Mouse (Mus musculus): Measurements from ENCODE around the gene Rabl6.

Gene Rabl6

DNA sequence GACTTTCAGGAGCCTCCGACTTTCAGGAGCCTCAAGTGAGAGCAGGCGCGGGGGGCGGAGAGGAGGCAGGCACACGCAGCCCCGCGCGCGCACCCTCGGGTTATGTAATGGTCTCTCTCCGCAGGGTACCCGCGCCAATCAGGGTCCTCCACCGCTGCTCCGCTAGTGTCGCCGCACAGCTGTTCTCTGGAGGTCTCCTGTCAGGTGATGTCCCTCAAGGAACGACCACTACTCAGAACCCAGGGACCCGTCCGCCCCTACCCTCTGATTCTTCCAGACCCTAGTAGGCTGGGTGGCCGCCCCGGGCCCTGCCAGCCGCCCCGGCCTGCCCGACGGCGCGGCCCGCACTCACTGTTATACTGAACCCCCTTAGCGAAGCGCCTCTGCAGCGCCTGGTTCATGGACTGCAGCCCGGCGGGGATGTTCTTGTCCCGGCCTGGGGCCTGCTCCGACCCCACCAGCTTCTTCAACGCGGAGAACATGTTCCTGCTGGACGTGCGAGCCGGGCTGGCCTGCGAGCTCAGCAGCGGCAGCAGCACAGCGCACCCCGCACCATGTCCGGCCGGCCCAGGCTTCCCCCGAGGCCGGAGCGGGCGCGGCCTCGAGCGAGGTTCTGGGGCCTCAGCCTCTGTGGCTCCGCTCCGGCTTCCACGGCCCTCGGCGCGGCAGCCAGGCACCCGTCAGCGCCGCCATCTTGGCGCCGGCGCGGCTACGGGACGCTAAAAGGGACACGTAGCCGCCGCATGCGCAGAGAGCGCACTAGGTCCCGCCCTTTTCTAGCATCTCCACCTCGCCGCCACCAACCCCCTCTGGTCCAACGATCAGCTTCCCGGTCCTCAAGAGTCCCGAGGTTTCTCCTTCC, at the start of gene Rabl6:
Gene Rabl6, minus strand, starts transcription at position 761 of the 862 bp plus-strand sequence.
- DNase-seq = peak; percentile 93

DNA sequence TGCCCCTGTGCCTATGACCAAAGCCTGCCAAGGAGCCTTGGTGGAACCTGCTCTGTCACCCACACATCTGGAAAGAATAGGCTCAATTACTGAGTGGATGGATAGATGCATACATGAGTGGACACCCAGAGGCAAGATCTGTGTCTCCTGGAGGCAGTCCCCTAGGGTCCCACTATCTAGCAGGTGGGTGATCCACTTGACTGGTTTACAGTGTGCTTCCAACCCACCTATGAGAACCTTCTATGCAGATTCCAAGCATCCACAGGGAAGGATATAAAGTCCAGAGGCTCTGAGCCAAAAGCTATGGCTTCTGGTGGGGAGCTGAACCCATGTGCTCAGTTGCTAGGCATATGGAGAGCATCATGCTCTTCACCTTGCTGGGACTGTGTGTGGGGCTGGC, 49.3 kb upstream of the Rabl6 start, which contains the start of gene Lcn5:
Gene Lcn5, plus strand, starts transcription at position 301 of the 400 bp plus-strand sequence.
- DNase-seq = no peak

DNA sequence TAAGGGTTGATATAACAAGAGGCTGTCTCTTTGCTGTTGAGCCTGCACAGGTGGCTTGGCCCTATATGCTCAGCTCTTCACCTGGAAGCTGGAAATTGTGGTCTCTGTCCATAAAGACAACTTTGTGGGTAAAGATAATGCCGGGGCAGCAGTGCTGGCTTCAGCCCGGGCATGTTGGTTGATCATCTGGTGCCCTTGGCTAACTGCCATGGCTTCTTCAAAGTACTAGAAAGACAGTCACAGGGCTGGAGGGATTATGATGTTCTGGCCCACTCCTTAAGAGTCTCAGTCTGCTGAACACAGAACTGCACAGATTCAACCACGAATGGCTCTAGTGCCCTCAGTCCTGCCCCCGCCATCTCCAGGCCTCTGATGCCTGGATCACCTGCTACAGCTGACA, 48.9 kb upstream of the Rabl6 start:
- no peak for DNase-seq

GRCm38 (mm10) chr2:25656691-25657090, 48.4 kb upstream of the Rabl6 start:
- DNase-seq = no peak

DNA sequence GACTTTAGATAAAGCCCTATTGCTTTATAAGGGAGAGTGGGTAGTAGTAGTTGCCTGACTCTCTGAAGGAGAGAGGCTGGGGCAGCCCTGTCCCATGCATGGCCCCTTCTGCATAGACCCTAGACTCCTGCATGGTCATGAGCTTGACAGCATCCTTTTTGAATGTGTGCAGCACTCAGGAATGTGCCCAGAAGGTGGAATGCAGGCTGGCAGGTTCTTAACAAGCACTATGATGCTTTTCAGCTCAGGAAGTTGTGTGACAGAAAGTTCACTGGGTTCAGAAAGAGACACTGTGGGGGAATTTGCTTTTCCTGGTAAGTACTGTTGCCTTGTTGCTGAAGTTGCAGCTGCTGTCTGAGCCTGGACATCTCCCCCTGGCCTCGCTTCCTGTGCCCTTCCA, 46.2 kb upstream of the Rabl6 start:
- no peak for DNase-seq

DNA sequence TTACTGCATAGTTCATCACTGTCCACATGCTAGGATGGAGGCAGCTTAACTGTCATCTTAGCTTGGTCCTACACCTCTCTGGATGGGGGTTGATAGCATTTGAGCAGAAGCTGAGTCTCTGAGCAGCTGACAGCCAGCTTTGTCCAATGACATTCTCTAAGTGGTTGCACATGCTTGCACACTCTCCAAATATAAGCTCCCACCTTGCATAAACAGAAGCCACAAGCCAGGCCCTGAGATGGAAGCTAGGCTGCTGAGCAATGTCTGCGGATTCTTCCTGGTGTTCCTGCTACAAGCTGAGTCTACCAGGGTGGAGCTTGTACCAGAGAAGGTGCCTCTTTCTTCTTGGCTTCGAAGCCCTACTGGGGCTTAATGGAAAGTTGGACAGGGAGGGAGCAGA, 44.6 kb upstream of the Rabl6 start, which contains the start of gene Lcn8:
Gene Lcn8, plus strand, starts transcription at position 219 of the 400 bp plus-strand sequence.
- no peak for DNase-seq

DNA sequence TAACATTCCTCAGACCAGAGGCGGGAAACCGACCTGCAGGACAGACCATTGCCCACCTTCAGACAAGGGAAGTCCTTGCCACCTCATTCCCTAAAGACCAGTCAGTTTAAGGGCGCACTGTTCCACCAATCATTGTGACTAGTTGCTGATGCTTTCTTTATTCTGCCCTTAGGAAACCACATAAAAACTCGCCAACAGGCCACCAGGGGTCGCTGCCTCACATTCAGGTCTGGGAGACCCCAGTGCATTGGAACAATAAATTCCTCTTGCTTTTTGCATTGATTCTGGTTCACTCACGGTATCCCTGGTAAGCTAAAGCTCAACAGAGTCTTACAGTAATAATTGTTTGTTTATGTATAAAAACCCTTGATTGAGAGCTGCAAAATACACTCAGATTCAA, 31.6 kb upstream of the Rabl6 start:
- no peak for DNase-seq

- DNase-seq = no peak
Observed at GRCm38 (mm10) chr2:25634046-25634445, 25.7 kb upstream of the Rabl6 start.

GRCm38 (mm10) chr2:25633616-25634015, 25.3 kb upstream of the Rabl6 start:
- DNase-seq = no peak

- DNase-seq = no peak
Observed at GRCm38 (mm10) chr2:25628738-25629137, 20.4 kb upstream of the Rabl6 start.

DNA sequence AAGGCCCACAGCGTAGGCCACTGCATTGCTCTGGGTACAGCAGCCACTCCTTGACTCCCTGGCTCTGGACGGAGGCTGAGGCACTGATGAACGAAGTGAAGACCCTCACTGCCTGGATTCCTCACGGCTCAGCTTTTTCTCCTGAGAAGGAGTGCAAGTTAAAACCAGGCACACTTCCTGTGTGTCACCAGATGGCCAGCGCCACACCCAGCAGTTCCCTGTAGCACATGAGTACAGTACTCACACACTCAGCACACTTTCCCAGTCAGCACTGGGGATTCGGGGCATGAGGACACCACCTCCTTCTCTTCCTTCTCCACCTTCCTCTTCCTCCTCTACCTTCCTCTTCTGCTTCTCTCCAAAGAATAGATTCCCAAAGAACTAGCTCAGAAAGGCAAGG, 19.5 kb upstream of the Rabl6 start, which contains the start of gene Fcna:
Gene Fcna, minus strand, starts transcription at position 220 of the 400 bp plus-strand sequence.
- DNase-seq = no peak

- no peak for DNase-seq
Observed at GRCm38 (mm10) chr2:25625986-25626385, 17.7 kb upstream of the Rabl6 start.

- DNase-seq = peak; percentile 83
Observed at GRCm38 (mm10) chr2:25621229-25622200, 13.2 kb upstream of the Rabl6 start, which contains the start of gene Tmem141. Tmem141 (minus strand) TSS chr2:25622005.

DNA sequence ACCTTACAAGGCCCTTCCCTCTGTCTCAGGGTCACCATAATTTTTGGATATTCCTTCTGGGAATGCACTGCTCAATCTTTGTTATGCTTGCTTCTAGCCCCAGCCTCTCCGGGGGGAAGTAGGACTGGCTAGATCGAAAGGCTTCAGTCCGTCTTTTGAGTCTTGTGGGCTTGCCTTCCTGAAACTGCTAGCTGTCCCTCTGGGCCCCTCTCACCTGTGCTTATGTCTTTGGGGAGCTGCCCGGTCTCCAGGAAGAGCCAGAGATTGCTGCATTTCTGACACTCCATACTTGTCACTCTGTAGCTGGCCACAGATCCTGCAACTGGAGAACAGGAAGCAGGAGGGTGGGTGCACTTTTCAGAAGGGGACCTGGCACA, 12.5 kb upstream of the Rabl6 start:
- no peak for DNase-seq

DNA sequence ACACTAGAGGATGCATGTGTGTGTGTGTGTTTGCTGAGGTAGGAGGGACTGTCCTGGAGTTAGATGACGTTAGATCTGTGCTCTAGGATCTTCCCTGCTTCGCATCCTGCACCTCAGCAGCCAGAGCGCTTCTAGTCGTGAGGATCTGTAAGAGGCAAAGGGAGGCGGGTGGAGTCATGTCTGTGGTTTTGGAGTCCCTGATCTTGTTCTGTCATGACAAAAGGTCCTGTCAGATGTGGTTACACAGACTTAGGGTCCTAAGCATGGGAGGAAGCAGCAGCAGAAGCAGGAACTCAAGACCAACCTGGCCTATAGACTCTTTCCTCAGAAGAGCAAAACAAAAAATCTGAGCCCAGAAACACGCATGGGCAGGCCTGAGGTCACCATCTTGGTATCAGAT, 12.1 kb upstream of the Rabl6 start:
- no peak for DNase-seq

DNA sequence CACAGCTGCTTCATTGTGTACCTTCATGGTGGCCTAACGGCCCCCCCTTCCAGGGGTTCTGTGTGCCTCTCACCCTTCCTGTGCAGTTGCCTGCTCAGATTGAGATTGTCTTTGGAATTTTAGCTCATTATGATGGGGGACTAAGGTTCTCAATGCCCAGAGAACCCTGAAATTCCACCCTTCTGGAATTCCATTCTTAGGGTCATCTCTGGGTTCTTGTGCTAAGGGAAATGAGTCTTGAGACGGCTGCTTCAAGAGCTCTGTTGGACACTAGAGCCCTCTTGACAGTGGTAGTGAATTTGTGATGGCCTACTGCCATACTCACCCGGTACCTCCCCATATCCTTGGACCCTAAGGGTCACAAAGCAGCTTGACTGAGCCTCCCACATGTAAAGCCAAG, 9.3 kb upstream of the Rabl6 start, which contains the start of gene Ccdc183:
Gene Ccdc183, minus strand, starts transcription at position 101 of the 400 bp plus-strand sequence.
- no peak for DNase-seq

- no peak for DNase-seq
Observed at GRCm38 (mm10) chr2:25616398-25616797, 8.1 kb upstream of the Rabl6 start.

DNA sequence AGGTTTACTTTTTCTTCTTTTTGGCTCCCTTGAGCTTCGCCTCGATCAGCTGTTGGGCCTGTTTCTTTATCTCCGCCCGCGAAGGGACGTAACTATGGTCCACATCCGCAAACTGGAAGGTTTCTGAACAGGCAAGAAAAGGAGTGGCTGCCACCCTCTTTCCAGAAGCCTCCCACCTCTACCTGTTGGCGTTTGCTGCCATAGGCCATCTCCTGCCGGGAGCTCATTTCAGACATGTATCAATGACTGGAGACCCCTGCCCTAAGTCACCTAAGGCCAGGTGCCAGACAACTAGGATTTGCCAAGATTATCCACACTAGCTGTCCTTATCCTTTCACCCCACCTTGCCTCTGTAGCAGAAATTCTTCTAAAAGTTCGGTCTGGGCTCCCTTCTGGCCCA, 350 bp upstream of the Rabl6 start:
- no peak for DNase-seq

GRCm38 (mm10) chr2:25602526-25602925, 5.8 kb downstream of the Rabl6 start:
- DNase-seq = no peak

DNA sequence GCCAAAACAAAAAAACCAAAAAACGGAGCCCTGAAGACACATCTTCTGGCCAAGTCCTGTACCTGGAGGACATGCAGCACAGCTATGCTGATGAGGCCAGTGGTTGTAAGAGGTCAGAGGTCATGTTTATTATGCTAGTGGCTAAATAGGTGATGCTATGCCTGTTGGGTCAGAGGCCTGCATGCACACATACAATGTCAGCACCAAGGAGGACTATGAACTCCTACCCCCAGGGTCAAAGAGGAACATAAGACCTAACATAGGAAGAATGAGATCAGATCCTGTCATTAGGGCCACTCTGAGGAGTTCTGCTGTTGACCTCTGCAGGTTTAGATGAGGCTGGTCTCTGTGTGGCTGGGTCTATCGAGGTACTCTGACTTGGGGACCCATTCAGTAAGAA, 8.3 kb downstream of the Rabl6 start:
- no peak for DNase-seq

DNA sequence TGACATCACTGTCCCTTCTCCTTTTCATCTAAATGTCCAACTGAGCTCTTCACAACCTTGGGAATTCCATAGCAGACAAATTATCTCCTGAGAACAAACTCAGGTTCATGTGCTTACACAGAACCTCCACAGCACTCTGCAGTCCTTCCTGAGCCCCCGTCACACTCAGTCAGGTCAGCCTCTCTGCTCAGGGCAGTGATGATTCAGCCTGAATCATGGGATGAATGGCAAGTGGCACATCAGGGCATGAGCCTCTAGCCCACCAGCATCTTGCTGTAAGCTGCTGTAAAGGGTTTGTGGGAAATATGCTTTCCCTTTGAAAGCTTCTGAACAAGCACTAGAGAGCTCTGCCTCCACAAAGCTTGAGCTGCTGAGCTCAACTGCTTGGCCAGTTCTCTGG, 9.6 kb downstream of the Rabl6 start:
- no peak for DNase-seq

DNA sequence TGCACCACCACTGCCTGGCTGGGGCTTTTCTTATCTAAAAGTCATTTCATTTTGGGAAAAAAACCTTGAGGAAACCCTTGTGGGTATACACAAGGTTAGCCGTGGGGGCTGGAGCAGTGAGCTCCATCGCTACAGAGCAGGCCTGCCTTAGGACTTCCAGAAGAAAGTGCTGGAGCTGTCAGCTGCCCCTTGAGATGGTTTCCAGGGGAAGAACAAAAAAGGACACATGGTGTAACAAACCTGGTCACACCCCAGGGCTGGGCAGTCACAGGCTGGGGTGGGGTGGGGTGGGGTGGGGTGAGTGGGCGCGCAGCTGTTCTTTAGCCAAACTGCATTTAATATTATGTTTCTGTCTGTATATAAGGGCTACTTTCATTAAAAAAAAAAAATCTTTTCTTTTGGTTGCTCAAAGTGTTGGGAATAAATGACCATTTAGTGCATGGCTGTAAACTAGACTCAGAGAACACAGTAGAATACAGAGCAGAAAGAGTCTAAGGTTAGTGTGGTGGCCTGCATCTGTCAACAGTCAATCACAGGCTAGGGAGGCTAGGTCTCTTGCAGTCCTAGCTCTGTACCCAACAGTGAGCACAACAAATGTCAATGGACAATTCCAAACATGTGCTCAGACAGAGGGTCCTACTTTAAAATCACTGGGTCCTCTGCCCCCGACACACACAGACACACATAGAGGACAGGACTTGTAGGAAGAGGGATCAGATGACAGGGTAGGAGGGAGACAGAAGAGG, 11.4 kb downstream of the Rabl6 start:
- DNase-seq = no peak

DNA sequence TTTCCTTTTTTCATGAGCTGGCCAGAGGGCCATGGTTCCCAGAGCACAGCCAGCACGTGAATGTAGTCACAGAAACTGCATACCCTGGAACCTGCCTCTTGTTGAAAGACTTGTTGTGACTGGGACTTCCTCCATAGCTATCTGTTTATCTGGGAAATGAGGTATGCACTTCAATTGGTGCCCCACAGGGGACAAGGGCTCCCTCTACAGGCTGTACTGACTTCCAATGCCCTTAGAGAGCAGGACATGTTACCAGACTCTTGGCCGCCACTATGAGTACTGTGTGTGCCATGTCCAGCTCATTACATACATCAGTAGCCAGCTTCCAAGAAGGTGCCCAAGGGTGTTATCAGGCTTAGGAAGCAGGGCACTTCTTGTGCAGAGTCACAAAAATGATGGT, 16.5 kb downstream of the Rabl6 start:
- DNase-seq = no peak

Measured in right cerebral cortex, postnatal 25 days (tissue).